Mouse (Mus musculus) liver, adult 2 months (tissue): ENCODE measurements at regions not wholly inside any gene's neighbourhood (a gene's known extent, or its start where the extent isn't known, plus 50 kb on each side); places are given as distances from the start of the nearest gene placed in this dataset.

Experiments used
- DNase-seq: peaks from one replicate; pipeline ENCODE4 v3.0.0-alpha.2; 2011; ENCODE audit warnings: low read depth, low spot score; ENCODE audit errors: extremely low read depth
- H3K27ac ChIP-seq: fragments of 200-500 bp; replicated peaks from 2 replicates; pipeline ENCODE4 v1.5.1; 2012; ENCODE audit warnings: low read depth, mild to moderate bottlenecking, control low read depth, inconsistent platforms, low read length; ENCODE audit not compliant: insufficient read depth
- H3K27me3 ChIP-seq: fragments of 200-500 bp; 2 replicates; pipeline ENCODE4 v1.6.1; 2012; ENCODE audit warnings: mild to moderate bottlenecking, moderate library complexity, low read length, inconsistent platforms; ENCODE audit not compliant: control insufficient read depth, insufficient read depth
- H3K36me3 ChIP-seq: fragments of 200-500 bp; 2 replicates; pipeline ENCODE4 v1.6.1; 2012; ENCODE audit warnings: low read length, inconsistent platforms; ENCODE audit not compliant: control insufficient read depth, insufficient read depth
- H3K4me1 ChIP-seq: fragments of 200-500 bp; 2 replicates; pipeline ENCODE4 v1.6.1; 2011; ENCODE audit warnings: low read length; ENCODE audit not compliant: control insufficient read depth, insufficient read depth
- H3K4me3 ChIP-seq: fragments of 200-500 bp; 2 replicates; pipeline ENCODE4 v1.5.1; 2011; ENCODE audit warnings: low read depth, mild to moderate bottlenecking, control low read depth, low read length, moderate library complexity; ENCODE audit not compliant: insufficient read depth
- H3K79me2 ChIP-seq: fragments of 200-500 bp; 2 replicates; pipeline ENCODE4 v1.6.1; 2012; ENCODE audit warnings: inconsistent platforms, mild to moderate bottlenecking, low read length, moderate library complexity; ENCODE audit not compliant: control insufficient read depth, insufficient read depth
- H3K9ac ChIP-seq: fragments of 200-500 bp; 2 replicates; pipeline ENCODE4 v1.6.1; 2012; ENCODE audit warnings: low read depth, mild to moderate bottlenecking, control low read depth, inconsistent platforms, low read length
- CTCF ChIP-seq: fragments of 200-500 bp; IDR thresholded peaks from 2 replicates; pipeline ENCODE4 v1.5.1; 2011; ENCODE audit warnings: low read depth, low read length, control low read depth
- POLR2A ChIP-seq: fragments of 200-500 bp; IDR thresholded peaks from 2 replicates; pipeline ENCODE4 v1.6.1; 2011; ENCODE audit warnings: low read length, control low read depth; ENCODE audit not compliant: insufficient read depth; ENCODE audit errors: extremely low read depth
- WGBS: fragments of 180-500 bp; shearing (Covaris S2); methylation state at CpG from one replicate; pipeline ENCODE4 v1.1.7; 2018; 5-methylcytosine and 5-hydroxymethylcytosine counted together

GRCm38 (mm10) chr4:52666768-52667480, 70.8 kb downstream of the Toporsl start:
- TF ChIP-seq CTCF = no peak
- no peak for TF ChIP-seq POLR2A
- 79% methylated on average over 5 of the region's 5 CpGs for WGBS

DNA sequence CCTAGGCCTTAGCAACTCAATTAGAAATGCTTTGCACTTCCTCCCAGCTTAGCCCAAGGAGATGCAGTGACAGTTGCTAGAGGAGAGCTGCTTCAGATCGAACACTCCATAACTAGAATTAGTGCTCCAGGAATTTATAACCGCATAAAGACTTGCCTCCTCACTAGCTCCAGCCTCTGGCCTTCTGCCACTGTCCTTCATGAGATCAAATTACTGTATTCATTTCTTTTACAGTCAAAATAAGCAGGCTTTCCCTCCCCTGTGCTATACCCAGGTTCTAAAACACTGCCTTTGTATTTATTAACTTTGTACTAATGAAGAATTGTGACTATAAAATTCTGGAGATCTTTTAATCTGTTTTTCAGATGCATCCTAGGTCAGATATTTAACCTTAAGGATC, 104.8 kb upstream of the Olfr275 start:
- 57% methylated on average over 2 of the region's 2 CpGs for WGBS
- Histone ChIP-seq H3K27ac (no peak overlapping the region), H3K36me3 (no peaks in the 10 kb centered on the region), H3K27me3 (no peaks in the 10 kb centered on the region), H3K4me3 (no peak overlapping the region), H3K4me1 (no peaks in the 10 kb centered on the region), H3K79me2 (no peaks in the 10 kb centered on the region), H3K9ac (no peak overlapping the region)
- DNase-seq = no peak
- no peak for TF ChIP-seq POLR2A
- TF ChIP-seq CTCF = no peak

More at GRCm38 (mm10) chr4:52666768-52667480, 70.8 kb downstream of the Toporsl start:
- no peaks in the 10 kb centered on the region for H3K4me1 ChIP-seq
- no peak overlapping the region for H3K9ac ChIP-seq
- no peaks in the 10 kb centered on the region for H3K36me3 ChIP-seq
- no peak overlapping the region for H3K27ac ChIP-seq
- no peak overlapping the region for H3K4me3 ChIP-seq
- no peaks in the 10 kb centered on the region for H3K79me2 ChIP-seq
- no peak for DNase-seq
- H3K27me3 ChIP-seq = no peaks in the 10 kb centered on the region

- Histone ChIP-seq H3K79me2 (no peaks in the 10 kb centered on the region), H3K9ac (no peak overlapping the region), H3K4me3 (no peak overlapping the region), H3K27me3 (no peaks in the 10 kb centered on the region), H3K27ac (no peak overlapping the region), H3K36me3 (no peaks in the 10 kb centered on the region), H3K4me1 (no peaks in the 10 kb centered on the region)
- TF ChIP-seq POLR2A (no peak), CTCF (no peak)
- DNase-seq = no peak
- 68% methylated on average over 6 of the region's 6 CpGs for WGBS
These were observed 88.2 kb upstream of the Olfr275 start for GRCm38 (mm10) chr4:52726203-52726602.

GRCm38 (mm10) chr4:52726625-52727297, 87.6 kb upstream of the Olfr275 start:
- H3K9ac ChIP-seq = no peak overlapping the region
- peak; percentile 24 for DNase-seq
- peak; percentile 78 for TF ChIP-seq CTCF
- no peak for TF ChIP-seq POLR2A
- no peak overlapping the region for H3K27ac ChIP-seq
- no peaks in the 10 kb centered on the region for H3K36me3 ChIP-seq
- H3K4me3 ChIP-seq = no peak overlapping the region
- H3K79me2 ChIP-seq = no peaks in the 10 kb centered on the region
- no peaks in the 10 kb centered on the region for H3K4me1 ChIP-seq
- H3K27me3 ChIP-seq = no peaks in the 10 kb centered on the region
- 29% methylated on average over 14 of the region's 14 CpGs for WGBS

- no peak overlapping the region for H3K27ac ChIP-seq
- H3K4me1 ChIP-seq = no peaks in the 10 kb centered on the region
- TF ChIP-seq CTCF (no peak), POLR2A (no peak)
- H3K79me2 ChIP-seq = no peaks in the 10 kb centered on the region
- no peak overlapping the region for H3K4me3 ChIP-seq
- DNase-seq = no peak
- H3K9ac ChIP-seq = no peak overlapping the region
- no peaks in the 10 kb centered on the region for H3K36me3 ChIP-seq
- H3K27me3 ChIP-seq = no peaks in the 10 kb centered on the region
- WGBS = 75% methylated on average over 8 of the region's 8 CpGs
These were observed 81.3 kb upstream of the Olfr275 start for GRCm38 (mm10) chr4:52733141-52733540.
